Mouse (Mus musculus): ENCODE results near the gene Olfr318. TPM values are rescaled to one million over a fixed set of nuclear protein-coding genes. Genes with fewer than 3 reads are reported as not detected.

The Olfr318 gene
- total and polyA plus RNA-seq, 2 experiments = not detected

DNA sequence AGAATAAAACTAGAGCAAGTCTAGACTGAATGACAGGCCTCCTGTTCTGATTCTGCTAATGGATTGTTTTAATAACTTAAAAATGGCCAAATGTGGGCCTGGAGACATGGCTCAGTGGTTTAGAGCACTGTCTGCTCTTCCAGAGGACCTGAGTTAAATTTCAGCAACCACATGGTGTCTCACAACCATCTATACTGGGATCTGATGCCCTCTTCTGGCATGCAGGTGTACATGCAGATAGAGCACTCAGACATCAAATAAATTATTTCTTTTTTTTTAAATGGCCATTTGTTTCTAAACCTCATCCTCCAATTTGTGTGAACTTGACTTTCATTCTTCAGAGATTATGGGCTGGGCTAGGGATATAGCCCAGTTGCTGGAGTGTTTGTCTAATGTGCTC lies 54.6 kb downstream of the Olfr318 start:
- Histone ChIP-seq H3K9ac (ENCODE audit: low read depth, low read length) (no peak overlapping the region), H3K36me3 (ENCODE audit: control insufficient read depth, insufficient read depth, low read length) (no peaks in the 10 kb centered on the region), H3K4me1 (ENCODE audit: control insufficient read depth, insufficient read depth, low read length) (no peaks in the 10 kb centered on the region), H3K4me3 (ENCODE audit: insufficient read depth, low read depth, low read length) (no peak overlapping the region), H3K79me2 (ENCODE audit: control insufficient read depth, insufficient read depth, low read length) (no peaks in the 10 kb centered on the region), H3K27ac (replicated peaks; ENCODE audit: insufficient read depth, low read depth, low read length) (no peak overlapping the region), H3K27me3 (ENCODE audit: control insufficient read depth, insufficient read depth, low read length) (no peaks in the 10 kb centered on the region)
- DNase-seq (ENCODE audit: extremely low read depth, low read depth, low spot score) = no peak
- TF ChIP-seq CTCF (IDR thresholded peaks at IDR 0.05; ENCODE audit: low read depth, low read length) (no peak), POLR2A (IDR thresholded peaks at IDR 0.05; ENCODE audit: extremely low read depth, insufficient read depth, low read length) (no peak)

Other genes with a start within 250 kb of the Olfr318 start
- gene Olfr332, start 231.5 kb downstream of the Olfr318 start, total RNA-seq (2014; rRNA removed) = not detected in 2 replicates
- gene Olfr332, start 231.5 kb downstream of the Olfr318 start, polyA plus RNA-seq (2012; rRNA removed) = not detected in 2 replicates
- not detected in 2 replicates for gene Olfr331, start 221.4 kb downstream of the Olfr318 start, total RNA-seq (2014; rRNA removed)
- gene Olfr331, start 221.4 kb downstream of the Olfr318 start, polyA plus RNA-seq (2012; rRNA removed) = not detected in 2 replicates
- not detected in 2 replicates for gene Olfr330, start 189.2 kb downstream of the Olfr318 start, total RNA-seq (2014; rRNA removed)
- gene Olfr330, start 189.2 kb downstream of the Olfr318 start, polyA plus RNA-seq (2012; rRNA removed) = not detected in 2 replicates
- gene Olfr329-ps, start 177.6 kb downstream of the Olfr318 start, total RNA-seq (2014; rRNA removed) = not detected in 2 replicates
- gene Olfr329-ps, start 177.6 kb downstream of the Olfr318 start, polyA plus RNA-seq (2012; rRNA removed) = not detected in 2 replicates
- gene Olfr328, start 168.4 kb downstream of the Olfr318 start, total RNA-seq (2014; rRNA removed) = 0.07 TPM in 1 of 2 replicates, not detected in the other
- gene Olfr328, start 168.4 kb downstream of the Olfr318 start, polyA plus RNA-seq (2012; rRNA removed) = not detected in 2 replicates
- gene Olfr224, start 153.5 kb downstream of the Olfr318 start, total RNA-seq (2014; rRNA removed) = not detected in 2 replicates
- not detected in 2 replicates for gene Olfr224, start 153.5 kb downstream of the Olfr318 start, polyA plus RNA-seq (2012; rRNA removed)
- gene Olfr325, start 146.3 kb downstream of the Olfr318 start, total RNA-seq (2014; rRNA removed) = not detected in 2 replicates
- gene Olfr325, start 146.3 kb downstream of the Olfr318 start, polyA plus RNA-seq (2012; rRNA removed) = not detected in 2 replicates
- not detected in 2 replicates for gene Olfr324, start 128.9 kb downstream of the Olfr318 start, total RNA-seq (2014; rRNA removed)
- not detected in 2 replicates for gene Olfr324, start 128.9 kb downstream of the Olfr318 start, polyA plus RNA-seq (2012; rRNA removed)
- gene 2210407C18Rik, start 107.9 kb downstream of the Olfr318 start, total RNA-seq (2014; rRNA removed) = 0.27 TPM in 1 of 2 replicates, not detected in the other
- not detected in 2 replicates for gene 2210407C18Rik, start 107.9 kb downstream of the Olfr318 start, polyA plus RNA-seq (2012; rRNA removed)
- not detected in 2 replicates for gene Olfr323, start 93.5 kb downstream of the Olfr318 start, total RNA-seq (2014; rRNA removed)
- gene Olfr323, start 93.5 kb downstream of the Olfr318 start, polyA plus RNA-seq (2012; rRNA removed) = not detected in 2 replicates
- not detected in 2 replicates for gene Trim58, start 83.5 kb downstream of the Olfr318 start, total RNA-seq (2014; rRNA removed)
- gene Trim58, start 83.5 kb downstream of the Olfr318 start, polyA plus RNA-seq (2012; rRNA removed) = not detected in 2 replicates
- not detected in 2 replicates for gene Olfr322, start 65.2 kb downstream of the Olfr318 start, total RNA-seq (2014; rRNA removed)
- gene Olfr322, start 65.2 kb downstream of the Olfr318 start, polyA plus RNA-seq (2012; rRNA removed) = not detected in 2 replicates
- not detected in 2 replicates for gene Olfr320, start 42.9 kb downstream of the Olfr318 start, total RNA-seq (2014; rRNA removed)
- gene Olfr320, start 42.9 kb downstream of the Olfr318 start, polyA plus RNA-seq (2012; rRNA removed) = not detected in 2 replicates
- gene Olfr319, start 24.9 kb downstream of the Olfr318 start, total RNA-seq (2014; rRNA removed) = not detected in 2 replicates
- gene Olfr319, start 24.9 kb downstream of the Olfr318 start, polyA plus RNA-seq (2012; rRNA removed) = not detected in 2 replicates
- gene Olfr317, start 15.2 kb upstream of the Olfr318 start, total RNA-seq (2014; rRNA removed) = not detected in 2 replicates
- gene Olfr317, start 15.2 kb upstream of the Olfr318 start, polyA plus RNA-seq (2012; rRNA removed) = not detected in 2 replicates
- gene Olfr316, start 28.7 kb upstream of the Olfr318 start, total RNA-seq (2014; rRNA removed) = not detected in 2 replicates
- not detected in 2 replicates for gene Olfr316, start 28.7 kb upstream of the Olfr318 start, polyA plus RNA-seq (2012; rRNA removed)
- not detected in 2 replicates for gene Olfr315, start 49.2 kb upstream of the Olfr318 start, total RNA-seq (2014; rRNA removed)
- gene Olfr315, start 49.2 kb upstream of the Olfr318 start, polyA plus RNA-seq (2012; rRNA removed) = not detected in 2 replicates
- not detected in 2 replicates for gene Olfr314, start 58.9 kb upstream of the Olfr318 start, total RNA-seq (2014; rRNA removed)
- not detected in 2 replicates for gene Olfr314, start 58.9 kb upstream of the Olfr318 start, polyA plus RNA-seq (2012; rRNA removed)
- not detected in 2 replicates for gene Fam183b, start 77.9 kb upstream of the Olfr318 start, total RNA-seq (2014; rRNA removed)
- gene Fam183b, start 77.9 kb upstream of the Olfr318 start, polyA plus RNA-seq (2012; rRNA removed) = not detected in 2 replicates
- not detected in 2 replicates for gene Olfr313, start 91.0 kb upstream of the Olfr318 start, total RNA-seq (2014; rRNA removed)
- gene Olfr313, start 91.0 kb upstream of the Olfr318 start, polyA plus RNA-seq (2012; rRNA removed) = not detected in 2 replicates
- gene Olfr312, start 105.2 kb upstream of the Olfr318 start, total RNA-seq (2014; rRNA removed) = not detected in 2 replicates
- not detected in 2 replicates for gene Olfr312, start 105.2 kb upstream of the Olfr318 start, polyA plus RNA-seq (2012; rRNA removed)
- gene Olfr311, start 115.2 kb upstream of the Olfr318 start, total RNA-seq (2014; rRNA removed) = not detected in 2 replicates
- gene Olfr311, start 115.2 kb upstream of the Olfr318 start, polyA plus RNA-seq (2012; rRNA removed) = not detected in 2 replicates
- gene Gm12258, start 123.1 kb upstream of the Olfr318 start, total RNA-seq (2014; rRNA removed) = 2.5 and 3.5 TPM in 2 replicates
- gene Gm12258, start 123.1 kb upstream of the Olfr318 start, polyA plus RNA-seq (2012; rRNA removed) = 0.92 and 1.2 TPM in 2 replicates
- gene 2810021J22Rik, start 143.2 kb upstream of the Olfr318 start, total RNA-seq (2014; rRNA removed) = 1.3 TPM in 2 replicates
- gene 2810021J22Rik, start 143.2 kb upstream of the Olfr318 start, polyA plus RNA-seq (2012; rRNA removed) = 1.8 and 2.6 TPM in 2 replicates
- gene Zfp39, start 180.2 kb upstream of the Olfr318 start, total RNA-seq (2014; rRNA removed) = 4.5 and 4.9 TPM in 2 replicates
- gene Zfp39, start 180.2 kb upstream of the Olfr318 start, polyA plus RNA-seq (2012; rRNA removed) = 0.56 and 0.66 TPM in 2 replicates
- gene Btnl10, start 193.9 kb upstream of the Olfr318 start, total RNA-seq (2014; rRNA removed) = not detected in 2 replicates
- gene Btnl10, start 193.9 kb upstream of the Olfr318 start, polyA plus RNA-seq (2012; rRNA removed) = not detected in 2 replicates
- 63.7 and 78.6 TPM in 2 replicates for gene Rnf187, start 214.9 kb upstream of the Olfr318 start, total RNA-seq (2014; rRNA removed)
- 122 and 134 TPM in 2 replicates for gene Rnf187, start 214.9 kb upstream of the Olfr318 start, polyA plus RNA-seq (2012; rRNA removed)
- gene Hist3h2ba, start 224.9 kb upstream of the Olfr318 start, total RNA-seq (2014; rRNA removed) = 0.37 and 1.1 TPM in 2 replicates
- not detected in 2 replicates for gene Hist3h2ba, start 224.9 kb upstream of the Olfr318 start, polyA plus RNA-seq (2012; rRNA removed)
- gene Hist3h2a, start 230.7 kb upstream of the Olfr318 start, total RNA-seq (2014; rRNA removed) = 7.8 and 8.1 TPM in 2 replicates
- 2.0 and 2.7 TPM in 2 replicates for gene Hist3h2a, start 230.7 kb upstream of the Olfr318 start, polyA plus RNA-seq (2012; rRNA removed)
- gene Trim17, start 230.7 kb upstream of the Olfr318 start, total RNA-seq (2014; rRNA removed) = under 0.01 TPM in 1 of 2 replicates, not detected in the other
- gene Trim17, start 230.7 kb upstream of the Olfr318 start, polyA plus RNA-seq (2012; rRNA removed) = 0.04 TPM in 2 replicates

Measured in liver, adult 2 months (tissue).